Mouse (Mus musculus) E14TG2a.4 (cell line): ENCODE results near the gene Nup107.

Experiments
- H3K27me3 ChIP-seq: 2 replicates; pipeline ENCODE4 v1.6.1; 2014; ENCODE audit warnings: low read length, control low read depth; ENCODE audit not compliant: insufficient read depth
- H3K36me3 ChIP-seq: 2 replicates; pipeline ENCODE4 v1.6.1; 2014; ENCODE audit warnings: low read length, control low read depth; ENCODE audit not compliant: insufficient read depth
- H3K4me1 ChIP-seq: replicated peaks from 2 replicates; pipeline ENCODE4 v1.6.1; 2014; ENCODE audit warnings: low read depth, low read length, control low read depth
- H3K4me3 ChIP-seq: replicated peaks from 2 replicates; pipeline ENCODE4 v1.5.1; 2014; ENCODE audit warnings: mild to moderate bottlenecking, low read length
- H3K9me3 ChIP-seq: 2 replicates; pipeline ENCODE4 v1.6.1; 2014; ENCODE audit warnings: low read length, control low read depth
- CTCF ChIP-seq: conservative IDR thresholded peaks from 2 replicates; pipeline ENCODE4 v1.5.1; 2014; ENCODE audit warnings: low read length
- NANOG ChIP-seq: IDR thresholded peaks from 2 replicates; pipeline ENCODE4 v1.6.1; 2014; ENCODE audit warnings: borderline replicate concordance, low read length, mixed read lengths
- POU5F1 ChIP-seq: IDR thresholded peaks from 2 replicates; pipeline ENCODE4 v1.6.1; 2014; ENCODE audit warnings: low read length, borderline replicate concordance

Nup107 gene

GRCm38 (mm10) chr10:117792141-117793091, at the start of gene Nup107:
TSS of gene Nup107 (minus strand) at chr10:117792705.
- Histone ChIP-seq H3K9me3 (no peaks in the 10 kb centered on the region), H3K4me3 (peak within 1 kb of the TSS; percentile 99), H3K27me3 (no peaks in the 10 kb centered on the region), H3K36me3 (peaks cover 33% of the 10 kb centered on the region), H3K4me1 (peaks cover 51% of the 10 kb centered on the region)
- TF ChIP-seq POU5F1 = no peak
- TF ChIP-seq NANOG = no peak
- no peak for TF ChIP-seq CTCF

- Histone ChIP-seq H3K4me3 (no peak overlapping the region), H3K36me3 (peaks cover 9% of the 10 kb centered on the region; the same call in 1 of the 2 replicates), H3K9me3 (no peaks in the 10 kb centered on the region), H3K27me3 (peaks cover 2% of the 10 kb centered on the region; the same call in 1 of the 2 replicates), H3K4me1 (peaks cover 58% of the 10 kb centered on the region)
- TF ChIP-seq NANOG (no peak), POU5F1 (no peak)
Observed at GRCm38 (mm10) chr10:117841765-117842164, 49.3 kb upstream of the Nup107 start.

- Histone ChIP-seq H3K4me1 (peaks cover 58% of the 10 kb centered on the region), H3K4me3 (no peak overlapping the region), H3K9me3 (no peaks in the 10 kb centered on the region), H3K36me3 (peaks cover 14% of the 10 kb centered on the region; the same call in 1 of the 2 replicates), H3K27me3 (no peaks in the 10 kb centered on the region)
- TF ChIP-seq NANOG = no peak
- TF ChIP-seq CTCF = no peak
- no peak for TF ChIP-seq POU5F1
Observed at GRCm38 (mm10) chr10:117840431-117840995, 48.0 kb upstream of the Nup107 start.

- H3K36me3 ChIP-seq = peaks cover 14% of the 10 kb centered on the region; the same call in 1 of the 2 replicates
- TF ChIP-seq POU5F1 (no peak), NANOG (no peak), CTCF (no peak)
- H3K4me3 ChIP-seq = no peak overlapping the region
- no peaks in the 10 kb centered on the region for H3K27me3 ChIP-seq
- no peaks in the 10 kb centered on the region for H3K9me3 ChIP-seq
- H3K4me1 ChIP-seq = peaks cover 62% of the 10 kb centered on the region
Observed at GRCm38 (mm10) chr10:117839737-117840136, 47.2 kb upstream of the Nup107 start.

- H3K27me3 ChIP-seq = no peaks in the 10 kb centered on the region
- TF ChIP-seq POU5F1 = no peak
- TF ChIP-seq CTCF = peak; percentile 28; the same call in 1 of the 2 replicates
- H3K4me3 ChIP-seq = no peak overlapping the region
- H3K4me1 ChIP-seq = peaks cover 62% of the 10 kb centered on the region
- peaks cover 14% of the 10 kb centered on the region; the same call in 1 of the 2 replicates for H3K36me3 ChIP-seq
- no peaks in the 10 kb centered on the region for H3K9me3 ChIP-seq
Observed at GRCm38 (mm10) chr10:117838924-117839323, 46.4 kb upstream of the Nup107 start.

- Histone ChIP-seq H3K36me3 (peaks cover 10% of the 10 kb centered on the region; the same call in 1 of the 2 replicates), H3K9me3 (no peaks in the 10 kb centered on the region), H3K4me3 (no peak overlapping the region), H3K27me3 (no peaks in the 10 kb centered on the region), H3K4me1 (peaks cover 67% of the 10 kb centered on the region)
- TF ChIP-seq POU5F1 = no peak
- TF ChIP-seq NANOG = no peak
- no peak for TF ChIP-seq CTCF
Observed at GRCm38 (mm10) chr10:117836354-117836753, 43.8 kb upstream of the Nup107 start.

- TF ChIP-seq POU5F1 (no peak), NANOG (no peak), CTCF (no peak)
- Histone ChIP-seq H3K9me3 (no peaks in the 10 kb centered on the region), H3K36me3 (peaks cover 10% of the 10 kb centered on the region; the same call in 1 of the 2 replicates), H3K27me3 (no peaks in the 10 kb centered on the region), H3K4me1 (peaks cover 67% of the 10 kb centered on the region), H3K4me3 (no peak overlapping the region)
Observed at GRCm38 (mm10) chr10:117835453-117835852, 42.9 kb upstream of the Nup107 start.

GRCm38 (mm10) chr10:117830797-117831196, 38.3 kb upstream of the Nup107 start:
- TF ChIP-seq NANOG = no peak
- no peak for TF ChIP-seq CTCF
- no peak for TF ChIP-seq POU5F1
- Histone ChIP-seq H3K36me3 (peaks cover 7% of the 10 kb centered on the region; the same call in 1 of the 2 replicates), H3K4me3 (no peak overlapping the region), H3K27me3 (no peaks in the 10 kb centered on the region), H3K9me3 (no peaks in the 10 kb centered on the region), H3K4me1 (peaks cover 76% of the 10 kb centered on the region)
